Mouse (Mus musculus) lung, embryonic 16.5 days (tissue): ENCODE measurements around the gene Yy1. TPM values are rescaled to one million over a fixed set of nuclear protein-coding genes. Genes with fewer than 3 reads are reported as not detected.

Source experiments
- ATAC-seq: fragments of 200-750 bp; cut with Nextera tagmentation; 2 replicates; pipeline ENCODE4 v1.8.0; 2017; ENCODE audit warnings: low read depth, mild to moderate bottlenecking, moderate library complexity
- H3K27ac ChIP-seq: fragments of 300-500 bp; sonication (generic); 2 replicates; pipeline ENCODE4 v1.5.1; 2014; ENCODE audit warnings: mild to moderate bottlenecking, control low read depth, low read length
- H3K27me3 ChIP-seq: fragments of 300-500 bp; sonication (generic); 2 replicates; pipeline ENCODE4 v1.6.1; 2014; ENCODE audit warnings: low read depth, low read length, mixed read lengths; ENCODE audit not compliant: control insufficient read depth, insufficient read depth
- H3K36me3 ChIP-seq: fragments of 300-500 bp; sonication (generic); 2 replicates; pipeline ENCODE4 v1.6.1; 2014; ENCODE audit warnings: low read length; ENCODE audit not compliant: control insufficient read depth, insufficient read depth
- H3K4me1 ChIP-seq: fragments of 300-500 bp; sonication (generic); replicated peaks from 2 replicates; pipeline ENCODE4 v1.6.1; 2014; ENCODE audit warnings: low read length, mixed read lengths; ENCODE audit not compliant: control insufficient read depth, insufficient read depth
- H3K4me2 ChIP-seq: fragments of 300-500 bp; sonication (generic); 2 replicates; pipeline ENCODE4 v1.6.1; 2014; ENCODE audit warnings: low read depth, low read length, control low read depth
- H3K4me3 ChIP-seq: fragments of 300-500 bp; sonication (generic); 2 replicates; pipeline ENCODE4 v1.5.1; 2014; ENCODE audit warnings: mild to moderate bottlenecking, low read length, control low read depth
- H3K9ac ChIP-seq: fragments of 300-500 bp; sonication (generic); 2 replicates; pipeline ENCODE4 v1.6.1; 2014; ENCODE audit warnings: low read length, control low read depth
- H3K9me3 ChIP-seq: fragments of 300-500 bp; sonication (generic); 2 replicates; pipeline ENCODE4 v1.6.1; 2016; ENCODE audit warnings: low read length; ENCODE audit not compliant: control insufficient read depth
- whole genome bisulfite sequencing: fragments of 180-500 bp; shearing (Covaris S2); extraction: QIAGEN DNeasy Blood & Tissue Kit; methylation state at CpG from one replicate; pipeline ENCODE4 v1.1.7; 2014; 5-methylcytosine and 5-hydroxymethylcytosine counted together
- polyA plus RNA-seq: library from polyadenylated mRNA; unstranded; fragments of >200 nt; fragmentation: Nextera tagmentation; extraction: Ambion mirVana; gene quantifications from 2 replicates; pipeline ENCODE4 v1.2.1, GENCODE M21; 2015

The Yy1 gene
- polyA plus RNA-seq, 1 experiment from 2014 or later: 14.6 TPM

DNA sequence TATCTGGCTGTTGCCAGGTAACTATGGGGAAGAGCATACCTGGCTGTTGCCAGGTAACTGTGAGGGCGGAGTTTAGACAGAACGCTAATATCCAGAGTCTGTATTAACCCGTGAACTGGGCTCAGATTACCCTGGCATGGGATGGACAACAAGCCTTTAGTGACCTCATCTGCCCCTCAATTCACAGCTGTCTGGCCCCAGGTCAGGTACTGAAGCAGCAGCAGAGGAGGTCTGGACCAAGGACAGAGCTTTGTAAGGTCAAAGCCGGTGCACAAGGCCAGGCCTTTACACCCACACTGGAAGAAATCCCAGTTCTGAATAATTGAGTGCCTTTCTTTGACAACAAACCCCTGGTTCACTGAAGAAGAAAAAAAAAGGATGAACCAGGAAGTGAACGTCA lies 36.9 kb downstream of the Yy1 start:
- H3K9ac ChIP-seq: no peak overlapping the region
- WGBS: 54% methylated on average over 5 of the region's 5 CpGs
- no peak for ATAC-seq
- H3K9me3 ChIP-seq: no peaks in the 10 kb centered on the region
- H3K27me3 ChIP-seq: no peaks in the 10 kb centered on the region
- H3K4me2 ChIP-seq: no peak overlapping the region
- H3K27ac ChIP-seq: no peak overlapping the region
- H3K4me1 ChIP-seq: peaks cover 9% of the 10 kb centered on the region
- no peak overlapping the region for H3K4me3 ChIP-seq
- H3K36me3 ChIP-seq: peaks cover 8% of the 10 kb centered on the region

DNA sequence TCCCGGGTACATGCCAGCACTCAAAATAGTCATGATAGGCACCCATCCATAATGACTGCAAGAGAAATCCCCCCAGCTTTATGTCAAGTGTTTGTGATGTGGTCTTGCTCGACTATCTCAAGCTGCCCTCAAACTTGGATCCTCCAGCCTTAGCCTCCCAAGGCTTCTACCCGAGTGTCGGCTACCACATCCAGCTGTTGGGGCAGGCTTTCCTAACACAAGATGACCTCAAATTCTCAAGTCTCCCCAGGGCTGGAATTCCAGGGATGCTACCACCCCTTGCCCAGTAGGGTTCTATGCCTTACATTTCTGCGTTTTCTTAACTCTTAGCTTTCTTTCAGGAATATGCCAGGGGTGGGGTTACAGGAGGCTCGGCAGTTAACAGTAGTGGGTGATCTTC lies 37.6 kb downstream of the Yy1 start:
- no peak overlapping the region for H3K4me2 ChIP-seq
- no peak for ATAC-seq
- WGBS: 57% methylated on average over 6 of the region's 6 CpGs

DNA sequence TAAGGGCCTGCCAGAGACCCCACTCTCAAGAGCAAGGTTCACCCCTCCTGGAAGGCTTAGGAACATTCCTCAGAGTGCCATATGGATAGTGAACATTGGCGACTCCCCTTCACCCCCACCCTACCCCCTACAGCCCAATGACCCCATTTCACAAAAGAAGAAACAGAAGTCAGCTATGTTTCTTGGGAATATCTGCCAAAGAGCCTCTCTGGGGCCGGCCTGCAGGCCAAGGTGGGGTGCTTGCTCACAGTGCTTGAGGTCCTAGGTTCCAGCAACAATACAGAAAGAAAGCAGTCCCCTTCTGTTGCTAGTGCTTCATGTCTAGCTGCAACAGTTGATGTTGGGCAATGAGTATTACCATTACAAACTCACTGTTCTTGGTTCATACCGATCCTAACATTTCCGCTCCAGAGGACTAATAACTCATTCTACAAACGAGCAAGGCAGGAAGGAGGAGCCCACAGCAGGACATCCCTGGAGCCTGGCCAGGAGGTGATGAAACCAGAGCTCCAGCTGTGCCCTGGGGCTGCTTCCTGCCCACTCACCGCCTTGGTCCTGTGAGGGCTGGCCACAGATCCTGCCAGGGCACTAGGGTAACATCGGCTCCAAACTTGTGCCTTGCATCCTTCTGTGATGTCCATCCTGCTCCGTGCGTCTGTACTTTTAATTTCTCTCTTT lies 39.3 kb downstream of the Yy1 start:
- peaks cover 20% of the 10 kb centered on the region for H3K4me1 ChIP-seq
- H3K4me3 ChIP-seq: no peak overlapping the region
- peak overlapping the region; percentile 64 for H3K27ac ChIP-seq
- no peak overlapping the region for H3K4me2 ChIP-seq
- H3K27me3 ChIP-seq: no peaks in the 10 kb centered on the region
- H3K9me3 ChIP-seq: no peaks in the 10 kb centered on the region
- H3K36me3 ChIP-seq: peaks cover 3% of the 10 kb centered on the region
- 46% methylated on average over 9 of the region's 9 CpGs for WGBS
- ATAC-seq: no peak
- H3K9ac ChIP-seq: no peak overlapping the region

More for the DNA sequence above, 37.6 kb downstream of the Yy1 start:
- H3K27me3 ChIP-seq: no peaks in the 10 kb centered on the region
- H3K9me3 ChIP-seq: no peaks in the 10 kb centered on the region
- H3K4me3 ChIP-seq: no peak overlapping the region
- H3K4me1 ChIP-seq: peaks cover 16% of the 10 kb centered on the region
- H3K36me3 ChIP-seq: peaks cover 8% of the 10 kb centered on the region
- no peak overlapping the region for H3K9ac ChIP-seq
- H3K27ac ChIP-seq: no peak overlapping the region

DNA sequence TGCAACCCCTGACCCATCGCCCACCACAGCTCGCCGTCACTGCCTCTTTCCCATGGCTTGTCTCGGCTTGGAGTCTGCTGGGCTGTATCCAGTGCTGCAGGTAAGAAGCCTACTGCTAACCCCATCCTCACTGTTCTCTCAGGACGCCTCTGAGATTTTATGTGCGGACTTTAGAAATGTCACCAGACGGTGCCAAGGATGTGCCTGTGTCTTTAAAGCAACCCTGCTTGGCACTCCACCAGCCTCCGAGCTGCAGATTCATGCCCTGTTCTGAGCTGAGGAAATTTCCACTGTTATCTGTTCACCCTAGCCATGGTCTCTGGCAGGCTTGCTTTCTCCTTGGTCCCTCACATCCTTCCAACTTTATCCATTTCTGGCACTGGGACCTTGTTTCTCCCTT lies 40.1 kb downstream of the Yy1 start:
- Histone ChIP-seq H3K9ac (no peak overlapping the region), H3K27me3 (no peaks in the 10 kb centered on the region), H3K9me3 (no peaks in the 10 kb centered on the region), H3K4me2 (no peak overlapping the region), H3K27ac (no peak overlapping the region), H3K36me3 (no peaks in the 10 kb centered on the region), H3K4me3 (no peak overlapping the region), H3K4me1 (peaks cover 27% of the 10 kb centered on the region)
- ATAC-seq: no peak
- WGBS: 86% methylated on average over 8 of the region's 8 CpGs

DNA sequence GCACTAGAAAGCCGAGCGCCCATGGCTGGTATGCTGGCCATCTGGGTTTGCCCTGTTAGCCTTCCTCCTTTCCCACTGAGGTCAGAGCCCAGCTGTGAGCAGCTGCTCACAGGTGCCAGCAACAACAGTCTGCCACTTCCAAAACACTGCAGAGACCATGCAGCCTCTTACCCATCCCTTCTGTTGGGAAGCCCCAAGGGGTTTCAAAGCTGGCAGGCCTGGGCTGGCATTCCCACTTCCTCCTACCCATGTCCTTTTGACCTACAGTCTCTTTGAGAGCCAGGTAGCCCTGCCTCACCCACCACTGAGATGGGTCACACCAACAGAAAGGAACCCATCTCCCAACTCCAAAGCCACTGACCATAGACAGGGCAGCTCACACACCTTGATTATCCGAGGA lies 40.6 kb downstream of the Yy1 start:
- no peak overlapping the region for H3K4me3 ChIP-seq
- H3K27ac ChIP-seq: no peak overlapping the region
- no peaks in the 10 kb centered on the region for H3K36me3 ChIP-seq
- no peaks in the 10 kb centered on the region for H3K9me3 ChIP-seq
- H3K4me2 ChIP-seq: no peak overlapping the region
- WGBS: 88% methylated on average over 3 of the region's 3 CpGs
- no peaks in the 10 kb centered on the region for H3K27me3 ChIP-seq
- ATAC-seq: no peak
- no peak overlapping the region for H3K9ac ChIP-seq
- peaks cover 30% of the 10 kb centered on the region for H3K4me1 ChIP-seq

DNA sequence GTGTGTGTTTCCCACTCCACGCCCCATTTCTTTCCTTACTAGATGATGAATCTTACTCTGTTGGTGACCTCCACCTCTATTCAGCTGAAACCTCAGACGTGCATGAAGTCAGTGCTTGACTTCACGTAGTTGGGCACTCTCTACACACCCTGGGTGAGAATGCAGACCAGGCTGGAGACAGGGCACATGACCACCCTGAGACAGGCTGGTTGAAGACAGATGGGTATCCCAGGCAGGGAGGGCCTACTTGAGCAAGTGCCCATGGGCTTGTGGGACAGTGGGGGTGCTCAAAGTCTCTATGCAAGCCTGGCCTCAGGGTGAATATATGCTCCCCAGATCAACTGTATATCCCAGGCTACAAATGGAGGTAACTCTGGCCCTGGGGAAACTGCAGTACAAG lies 41.6 kb downstream of the Yy1 start:
- no peak for ATAC-seq
- Histone ChIP-seq H3K9me3 (no peaks in the 10 kb centered on the region), H3K4me3 (no peak overlapping the region), H3K27ac (no peak overlapping the region), H3K36me3 (no peaks in the 10 kb centered on the region), H3K9ac (no peak overlapping the region), H3K4me2 (no peak overlapping the region), H3K27me3 (no peaks in the 10 kb centered on the region), H3K4me1 (peaks cover 30% of the 10 kb centered on the region)
- WGBS: 73% methylated on average over 3 of the region's 3 CpGs

DNA sequence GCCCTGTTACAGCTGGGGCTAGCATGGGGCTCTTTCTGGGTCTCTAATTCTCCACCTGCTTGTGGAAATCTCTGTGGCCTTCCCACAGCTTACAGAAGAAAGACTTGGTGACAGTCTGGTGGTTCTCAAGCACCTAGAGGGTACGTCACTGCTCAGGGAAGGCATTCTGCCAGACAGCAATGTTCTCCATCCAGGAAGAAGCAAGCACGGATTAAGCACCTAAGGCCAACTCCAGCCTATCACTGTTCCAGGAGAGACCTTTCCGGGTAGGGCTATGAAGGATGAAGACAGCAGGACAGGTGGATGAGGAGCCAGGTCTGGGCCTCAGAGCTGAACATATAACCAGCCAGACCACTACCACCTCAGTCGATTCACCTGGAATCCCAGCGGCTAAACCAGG lies 42.0 kb downstream of the Yy1 start:
- 36% methylated on average over 5 of the region's 5 CpGs for WGBS
- ATAC-seq: no peak
- Histone ChIP-seq H3K4me3 (peak overlapping the region; percentile 77), H3K27me3 (no peaks in the 10 kb centered on the region), H3K4me1 (peaks cover 30% of the 10 kb centered on the region), H3K9me3 (no peaks in the 10 kb centered on the region), H3K9ac (peak overlapping the region; percentile 77), H3K27ac (no peak overlapping the region), H3K4me2 (peak overlapping the region; percentile 79), H3K36me3 (no peaks in the 10 kb centered on the region)

DNA sequence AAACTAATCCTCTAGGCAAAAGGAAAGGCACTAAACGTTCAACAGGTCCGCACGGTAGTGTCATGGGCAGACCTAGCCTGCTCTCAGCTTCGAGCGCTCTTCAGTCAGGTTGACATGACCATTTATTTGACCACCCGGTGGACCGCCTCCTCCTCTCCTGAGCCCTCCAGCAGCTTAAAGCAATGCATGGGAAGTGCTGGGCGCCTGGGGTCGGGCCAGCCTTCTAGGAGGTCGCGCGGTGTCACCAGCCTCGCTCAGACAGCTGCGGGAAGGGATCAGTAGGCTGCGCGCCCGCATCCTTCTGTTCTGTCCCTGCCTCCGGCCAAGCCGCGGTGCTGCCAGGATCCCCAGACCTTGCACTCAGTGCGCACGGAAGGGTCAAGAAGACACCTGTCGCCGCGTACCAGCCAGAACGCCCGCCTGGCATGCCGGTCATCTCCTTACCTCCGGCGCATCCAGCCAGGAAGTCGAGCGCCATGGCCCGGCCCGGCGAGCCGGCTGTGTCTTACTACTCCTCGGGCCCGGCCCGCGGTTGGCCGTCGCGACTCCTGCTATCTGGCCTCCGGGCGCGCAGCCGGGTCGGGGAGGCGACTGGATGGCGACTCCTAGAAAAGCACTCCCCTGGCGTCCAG lies 42.6 kb downstream of the Yy1 start:
- Histone ChIP-seq H3K9ac (peak overlapping the region; percentile 77), H3K4me2 (peak overlapping the region; percentile 79), H3K4me1 (peaks cover 30% of the 10 kb centered on the region), H3K4me3 (peak overlapping the region; percentile 77), H3K27ac (0 out of 2 replicates have a peak overlapping the region, but pooled peaks have one; percentile 43), H3K9me3 (no peaks in the 10 kb centered on the region), H3K27me3 (no peaks in the 10 kb centered on the region), H3K36me3 (no peaks in the 10 kb centered on the region)
- peak; percentile 3; the same call in 1 of the 2 replicates for ATAC-seq
- under 1% methylated on average over 51 of the region's 51 CpGs for WGBS

DNA sequence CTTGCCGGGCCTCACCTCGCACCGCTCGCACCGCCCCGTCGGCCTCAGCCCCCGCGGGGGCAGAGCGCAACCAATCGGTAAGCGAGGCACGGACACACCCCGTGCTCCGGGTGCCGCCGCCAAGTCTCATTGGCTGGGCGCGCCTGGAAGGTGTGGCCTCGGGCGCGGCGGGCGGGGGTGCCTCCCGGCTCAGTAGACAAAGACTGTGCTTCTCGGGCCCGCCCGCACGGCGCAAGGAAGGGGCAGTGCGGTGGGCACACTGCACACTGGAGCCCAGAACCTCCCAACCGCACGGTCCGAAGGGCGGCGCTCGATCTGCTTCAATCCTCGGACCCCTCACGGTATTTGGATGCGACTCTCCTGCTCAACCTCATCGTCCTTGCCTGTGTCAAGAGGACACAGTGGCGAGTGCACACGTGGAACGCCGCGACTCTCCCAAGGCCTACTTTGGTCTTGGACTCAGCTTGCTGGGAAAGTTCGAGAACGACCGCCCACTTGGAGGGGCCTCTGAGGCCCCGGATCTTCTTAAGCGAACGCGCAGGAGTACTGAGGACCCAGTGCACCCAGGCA lies 43.2 kb downstream of the Yy1 start, which contains the start of the genes Slc25a29 and Slc25a47:
TSS of gene Slc25a29 (minus strand) at position 44 of the 570 bp plus-strand sequence.
TSS of gene Slc25a47 (plus strand) at position 207 of the 570 bp plus-strand sequence.
- Histone ChIP-seq H3K27ac (peak within 1 kb of the TSS; percentile 83), H3K9me3 (no peaks in the 10 kb centered on the region), H3K4me3 (peak within 1 kb of the TSS; percentile 77), H3K36me3 (0 out of 2 replicates have a peak, but pooled peaks cover under 1% of the 10 kb centered on the region), H3K4me2 (peak within 1 kb of the TSS; percentile 91), H3K4me1 (peaks cover 30% of the 10 kb centered on the region), H3K27me3 (no peaks in the 10 kb centered on the region), H3K9ac (peak within 1 kb of the TSS; percentile 89)
- WGBS: under 1% methylated on average over 48 of the region's 53 CpGs
- ATAC-seq: peak; percentile 98
